Mouse (Mus musculus) CH12.LX (cell line): ENCODE results near the gene Mtr. TPM values are rescaled to one million over a fixed set of nuclear protein-coding genes. Genes with fewer than 3 reads are reported as not detected.

ENCODE experiments used
- DNase-seq: peaks from one replicate; pipeline ENCODE4 v3.0.0-alpha.2; 2013; ENCODE audit errors: extremely low read depth
- H3K27ac ChIP-seq: 2 replicates; pipeline ENCODE4 v1.5.1; 2012; ENCODE audit warnings: low read depth, mild to moderate bottlenecking, control low read depth, moderate library complexity; ENCODE audit not compliant: insufficient read depth
- H3K27me3 ChIP-seq: replicated peaks from 2 replicates; pipeline ENCODE3; 2012; ENCODE audit warnings: inconsistent platforms
- H3K36me3 ChIP-seq, 2 experiments: replicated peaks in 1 of 2; 2 replicates each; pipeline versions ENCODE3 to v1.6.1; 2012; ENCODE audit warnings: inconsistent platforms in 1 of 2, low read length in 1 of 2, mild to moderate bottlenecking in 1 of 2, mixed read lengths in 1 of 2, moderate library complexity in 1 of 2; ENCODE audit not compliant: control insufficient read depth in 1 of 2, insufficient read depth in 1 of 2
- H3K4me1 ChIP-seq, 2 experiments: 2 replicates each; pipeline ENCODE4 v1.6.1; 2012; ENCODE audit warnings: inconsistent platforms in 1 of 2, moderate library complexity in 1 of 2; ENCODE audit not compliant: insufficient read depth in 2 of 2, control insufficient read depth in 1 of 2
- H3K4me2 ChIP-seq: 2 replicates; pipeline ENCODE4 v1.6.1; 2012; ENCODE audit warnings: low read depth, mild to moderate bottlenecking, control low read depth; ENCODE audit not compliant: poor library complexity, insufficient read depth, severe bottlenecking
- H3K4me3 ChIP-seq, 3 experiments: fragments of 150-350 bp in 1 of 3; sonication (generic) in 1 of 3; replicated peaks in 1 of 3; 2 replicates each; pipeline versions ENCODE3 to v1.5.1; 2011 to 2012; ENCODE audit warnings: low read depth in 2 of 3, low read length in 2 of 3, mild to moderate bottlenecking in 2 of 3, moderate library complexity in 2 of 3, control low read depth in 1 of 3, improper control_type of control experiment in 1 of 3, inconsistent platforms in 1 of 3, mixed read lengths in 1 of 3; ENCODE audit not compliant: poor library complexity in 1 of 3
- H3K79me2 ChIP-seq: replicated peaks from 2 replicates; pipeline ENCODE4 v1.6.1; 2012; ENCODE audit warnings: mild to moderate bottlenecking, moderate library complexity; ENCODE audit not compliant: control insufficient read depth, poor library complexity, insufficient read depth, severe bottlenecking; ENCODE audit errors: extremely low read depth
- H3K9ac ChIP-seq: 2 replicates; pipeline ENCODE4 v1.6.1; 2012; ENCODE audit warnings: low read depth, mild to moderate bottlenecking, control low read depth, moderate library complexity; ENCODE audit not compliant: insufficient read depth
- H3K9me3 ChIP-seq: replicated peaks from 2 replicates; pipeline ENCODE3; 2012; ENCODE audit warnings: low read length, inconsistent platforms, mixed read lengths
- CHD1 ChIP-seq: IDR thresholded peaks from 2 replicates; pipeline ENCODE4 v1.6.1; 2012; ENCODE audit warnings: low read depth, low read length, improper control_type of control experiment, inconsistent platforms
- E2F4 ChIP-seq: IDR thresholded peaks from 2 replicates; pipeline ENCODE4 v1.6.1; 2011; ENCODE audit warnings: low read depth, low read length, improper control_type of control experiment; ENCODE audit not compliant: insufficient replicate concordance
- GABPA ChIP-seq: IDR thresholded peaks from 2 replicates; pipeline ENCODE4 v1.6.1; 2012; ENCODE audit warnings: low read depth, low read length, improper control_type of control experiment, inconsistent platforms; ENCODE audit not compliant: insufficient replicate concordance
- HCFC1 ChIP-seq: IDR thresholded peaks from 2 replicates; pipeline ENCODE4 v1.6.1; 2012; ENCODE audit warnings: low read depth, mild to moderate bottlenecking, inconsistent platforms, low read length, improper control_type of control experiment
- IRF4 ChIP-seq: IDR thresholded peaks from 2 replicates; pipeline ENCODE4 v1.6.1; 2014; ENCODE audit warnings: low read depth, mild to moderate bottlenecking, inconsistent platforms, low read length, improper control_type of control experiment
- MAFK ChIP-seq: IDR thresholded peaks from 2 replicates; pipeline ENCODE4 v1.6.1; 2011; ENCODE audit warnings: low read length, improper control_type of control experiment; ENCODE audit not compliant: insufficient replicate concordance
- MAZ ChIP-seq: IDR thresholded peaks from 2 replicates; pipeline ENCODE4 v1.6.1; 2012; ENCODE audit warnings: low read depth, mild to moderate bottlenecking, inconsistent platforms, low read length, improper control_type of control experiment, moderate library complexity
- MXI1 ChIP-seq: IDR thresholded peaks from 2 replicates; pipeline ENCODE4 v1.6.1; 2011; ENCODE audit warnings: mild to moderate bottlenecking, low read depth, low read length, improper control_type of control experiment
- MYC ChIP-seq: IDR thresholded peaks from 2 replicates; pipeline ENCODE4 v1.6.1; 2011; ENCODE audit warnings: low read depth, mild to moderate bottlenecking, improper control_type of control experiment, low read length
- NRF1 ChIP-seq: IDR thresholded peaks from 2 replicates; pipeline ENCODE4 v1.6.1; 2014; ENCODE audit warnings: low read depth, mild to moderate bottlenecking, inconsistent platforms, low read length, improper control_type of control experiment, moderate library complexity
- PAX5 ChIP-seq: IDR thresholded peaks from 2 replicates; pipeline ENCODE4 v1.6.1; 2012; ENCODE audit warnings: low read length, inconsistent platforms, mixed read lengths
- RCOR1 ChIP-seq: conservative IDR thresholded peaks from 2 replicates; pipeline ENCODE4 v1.6.1; 2012; ENCODE audit warnings: low read depth, mild to moderate bottlenecking, inconsistent platforms, low read length, improper control_type of control experiment
- TCF12 ChIP-seq: IDR thresholded peaks from 2 replicates; pipeline ENCODE4 v1.6.1; 2014; ENCODE audit warnings: low read depth, mild to moderate bottlenecking, inconsistent platforms, low read length, improper control_type of control experiment
- UBTF ChIP-seq: IDR thresholded peaks from 2 replicates; pipeline ENCODE4 v1.6.1; 2012; ENCODE audit warnings: low read depth, mild to moderate bottlenecking, inconsistent platforms, low read length, improper control_type of control experiment, moderate library complexity
- USF2 ChIP-seq: conservative IDR thresholded peaks from 2 replicates; pipeline ENCODE4 v1.6.1; 2011; ENCODE audit warnings: low read depth, low read length, improper control_type of control experiment
- ZC3H11A ChIP-seq: IDR thresholded peaks from 2 replicates; pipeline ENCODE4 v1.6.1; 2012; ENCODE audit warnings: low read depth, mild to moderate bottlenecking, inconsistent platforms, low read length, improper control_type of control experiment
- ZKSCAN1 ChIP-seq: IDR thresholded peaks from 2 replicates; pipeline ENCODE4 v1.6.1; 2012; ENCODE audit warnings: low read depth, inconsistent platforms, low read length, improper control_type of control experiment, borderline replicate concordance
- ZMIZ1 ChIP-seq: IDR thresholded peaks from 2 replicates; pipeline ENCODE4 v1.6.1; 2012; ENCODE audit warnings: low read depth, mild to moderate bottlenecking, inconsistent platforms, low read length, improper control_type of control experiment
- ZNF384 ChIP-seq: IDR thresholded peaks from 2 replicates; pipeline ENCODE4 v1.6.1; 2012; ENCODE audit warnings: low read depth, low read length, improper control_type of control experiment, inconsistent platforms
- dilution Hi-C: fragments of 300-500 bp; cut with MboI; formaldehyde crosslinking; loops from 2 replicates; pipeline ENCODE4 v1.14.3; 2020; ENCODE audit warnings: low sequenced_read_pairs; ENCODE audit not compliant: extremely low pct_unique_long_range_greater_than_20kb, extremely low pct_ligation_motif_present
- in situ Hi-C: fragments of 300-500 bp; cut with MboI; formaldehyde crosslinking; loops from 3 replicates; pipeline ENCODE4 v1.14.3; 2019; ENCODE audit warnings: low sequenced_read_pairs, low pct_ligation_motif_present, low pct_unique_long_range_greater_than_20kb, mixed read lengths
- polyA plus RNA-seq: library from polyadenylated mRNA; unstranded; fragments of >175 nt; gene quantifications from 2 replicates; pipeline ENCODE4 v1.2.1, GENCODE M21; 2012; ENCODE audit warnings: low read depth; ENCODE audit not compliant: insufficient read length
- total RNA-seq, 2 experiments: library from RNA; depleted of rRNA; stranded (reverse); fragments of 300-350 nt in 1 of 2; fragments of >200 nt in 1 of 2; gene quantifications; 2 replicates each; pipeline ENCODE4 v1.2.3; 2012 to 2014

Mtr gene
- total and polyA plus RNA-seq, 3 experiments = 13.2 to 28.6 (median 22.0) TPM

DNA sequence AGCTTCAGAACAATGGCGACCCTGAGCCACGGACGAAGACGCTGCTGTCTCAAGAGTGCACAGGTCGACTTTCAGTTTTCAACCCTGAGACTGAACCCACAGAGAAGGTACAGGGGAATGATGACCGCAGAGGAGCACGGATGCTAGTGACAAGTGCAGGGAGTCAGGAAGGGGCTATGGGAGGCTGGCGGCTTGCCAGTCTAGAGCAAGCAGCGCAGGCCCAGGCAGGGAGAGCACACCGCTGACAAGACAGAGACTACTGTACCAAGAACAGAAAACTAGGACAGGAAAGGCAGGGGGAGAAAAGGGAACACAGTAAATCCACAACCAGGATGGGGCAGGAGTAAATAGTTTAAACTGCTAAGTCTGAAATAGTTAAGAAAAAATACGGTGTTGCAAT, 69.1 kb downstream of the Mtr start:
- H3K9ac ChIP-seq = no peak overlapping the region
- no peak overlapping the region for H3K4me3 ChIP-seq
- no peaks in the 10 kb centered on the region for H3K27me3 ChIP-seq
- no peaks in the 10 kb centered on the region for H3K9me3 ChIP-seq
- dilution Hi-C loops = no loop called here
- H3K79me2 ChIP-seq = no peaks in the 10 kb centered on the region
- no peak overlapping the region for H3K27ac ChIP-seq
- in situ Hi-C loops = no loop called here
- TF ChIP-seq GABPA (no peak), UBTF (no peak)
- H3K36me3 ChIP-seq = peaks cover 38 to 78% of the 10 kb centered on the region in 2 experiments
- no peaks in the 10 kb centered on the region for H3K4me1 ChIP-seq
- no peak for DNase-seq
- H3K4me2 ChIP-seq = no peak overlapping the region

DNA sequence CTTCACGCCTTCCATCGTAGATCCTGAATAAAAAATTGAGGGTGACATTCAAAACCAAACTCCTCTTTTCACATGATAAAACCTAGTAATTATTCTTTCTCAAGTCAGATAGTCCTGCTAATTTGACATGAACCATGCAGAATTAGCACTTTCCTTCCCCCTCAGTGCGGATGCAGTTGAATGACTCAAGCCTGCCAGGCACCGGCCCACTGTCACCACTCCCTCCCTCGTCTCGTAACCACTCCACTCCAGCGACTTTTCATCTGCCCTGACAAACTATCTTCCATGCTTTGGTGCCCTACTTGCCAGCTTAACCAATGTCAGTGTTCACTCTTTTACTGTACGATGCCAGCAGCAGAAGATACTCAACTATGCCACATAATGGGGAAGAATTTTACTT, 78.4 kb downstream of the Mtr start:
- Histone ChIP-seq H3K4me3 (no peak overlapping the region), H3K27ac (no peak overlapping the region), H3K4me1 (peaks cover 2 to 6% of the 10 kb centered on the region in 2 experiments; a peak in 2 of 4 replicates), H3K9ac (no peak overlapping the region), H3K4me2 (no peak overlapping the region), H3K36me3 (peaks cover 0 to 26% of the 10 kb centered on the region in 2 experiments), H3K27me3 (no peaks in the 10 kb centered on the region), H3K79me2 (no peaks in the 10 kb centered on the region), H3K9me3 (no peaks in the 10 kb centered on the region)
- no peak for DNase-seq
- in situ Hi-C loops (no loop called here), dilution Hi-C loops (no loop called here)
- TF ChIP-seq RCOR1 (no peak), USF2 (no peak), ZMIZ1 (no peak), NRF1 (no peak), CHD1 (no peak), ZNF384 (no peak), MAFK (no peak), IRF4 (no peak), MYC (no peak), ZC3H11A (no peak), E2F4 (no peak), MXI1 (no peak), TCF12 (no peak), PAX5 (no peak), MAZ (no peak), HCFC1 (no peak), ZKSCAN1 (no peak)
